Mouse (Mus musculus) urinary bladder, adult 18-20 months (tissue): ENCODE results near the gene Rbms3.
A peak's percentile ranks its signal among the peaks of the same experiment; 100 is the strongest.

Experiments
- DNase-seq, 2 experiments: peaks; one replicate each; pipeline ENCODE4 v3.0.0; 2022; ENCODE audit warnings: low spot score in 2 of 2, mixed read lengths in 2 of 2

The Rbms3 gene

DNA sequence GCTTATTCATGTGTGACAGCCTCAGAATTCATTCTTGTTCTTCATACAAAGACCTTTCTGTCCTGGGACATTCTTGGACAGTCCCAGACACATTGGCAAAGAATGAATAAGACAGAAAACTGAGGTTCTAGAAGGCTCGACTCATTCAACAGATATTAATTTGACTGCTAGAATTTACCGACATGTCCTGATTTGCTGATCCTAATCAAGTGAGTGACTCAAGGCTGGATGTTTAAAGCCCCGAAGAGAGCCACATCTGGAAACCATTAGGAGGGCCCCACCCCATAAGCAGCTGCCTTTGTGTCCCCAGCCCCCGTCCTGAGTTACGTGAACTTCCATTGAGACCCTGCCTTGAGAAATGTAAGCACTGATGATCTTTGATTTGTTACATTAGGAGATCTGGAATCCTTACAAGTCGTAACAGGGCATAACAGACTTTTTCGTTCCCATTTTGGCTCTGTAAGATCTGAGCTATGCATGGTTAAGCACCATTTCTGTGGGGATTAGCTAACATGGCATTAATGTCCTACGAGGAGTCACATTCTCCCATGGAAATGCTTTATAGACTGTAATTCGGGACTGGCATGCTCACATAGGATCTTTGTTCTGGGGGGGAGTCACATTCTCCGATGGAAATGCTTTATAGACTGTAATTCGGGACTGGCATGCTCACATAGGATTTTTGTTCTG lies 726.3 kb downstream of the Rbms3 start:
- no peak for DNase-seq

DNA sequence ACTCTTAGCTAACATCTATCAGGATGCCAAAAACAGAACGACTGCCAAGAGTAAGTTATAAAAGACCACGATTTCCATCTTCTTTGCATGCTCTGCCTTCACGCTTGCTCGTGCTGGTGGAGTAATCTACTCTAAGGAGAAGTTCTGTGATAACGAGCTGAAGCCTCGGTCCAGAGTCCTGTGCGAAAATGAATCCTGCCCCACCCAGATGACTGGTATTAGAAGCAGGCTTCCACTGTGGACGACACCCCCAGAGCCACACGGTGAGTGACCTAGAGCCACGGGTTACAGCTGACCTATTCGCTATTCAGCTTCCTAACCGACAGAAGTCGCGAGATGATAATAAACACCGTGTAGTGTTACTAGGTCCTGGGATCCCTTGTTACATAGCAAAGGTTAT lies 730.3 kb downstream of the Rbms3 start:
- DNase-seq = no peak

DNA sequence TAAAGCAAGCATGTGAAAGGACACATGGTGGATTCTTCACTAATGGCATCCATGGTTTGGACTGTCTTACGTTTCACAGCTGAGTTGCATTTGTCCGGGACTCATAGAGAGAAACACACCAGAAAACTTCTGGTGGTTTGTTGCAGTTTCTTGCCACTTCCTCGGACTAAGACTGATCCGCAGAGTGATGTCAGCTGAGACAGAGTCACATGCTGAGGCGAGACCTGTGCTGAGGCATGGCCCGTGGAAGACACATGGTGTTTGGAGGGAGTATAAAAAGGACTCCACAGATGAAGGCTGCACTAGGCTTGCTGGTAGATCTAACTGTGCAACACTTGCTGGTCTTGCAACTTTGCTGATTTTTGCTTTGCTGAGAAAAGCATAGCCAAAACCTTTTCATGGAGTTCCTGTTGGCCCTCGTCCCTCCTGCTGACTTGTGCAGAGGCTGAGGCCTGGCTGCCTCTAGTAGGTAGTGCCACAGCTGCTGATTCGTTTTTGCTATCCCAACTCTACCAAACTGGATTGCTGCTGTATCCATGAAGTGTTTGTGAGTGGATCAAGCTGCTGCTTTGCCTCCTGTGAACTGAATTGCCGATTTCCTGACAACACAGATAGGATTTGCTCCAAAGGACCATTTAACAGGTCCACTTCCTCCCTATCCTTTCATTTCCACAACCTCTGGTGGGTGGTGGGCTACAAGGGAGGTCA lies 742.6 kb downstream of the Rbms3 start:
- DNase-seq = no peak

DNA sequence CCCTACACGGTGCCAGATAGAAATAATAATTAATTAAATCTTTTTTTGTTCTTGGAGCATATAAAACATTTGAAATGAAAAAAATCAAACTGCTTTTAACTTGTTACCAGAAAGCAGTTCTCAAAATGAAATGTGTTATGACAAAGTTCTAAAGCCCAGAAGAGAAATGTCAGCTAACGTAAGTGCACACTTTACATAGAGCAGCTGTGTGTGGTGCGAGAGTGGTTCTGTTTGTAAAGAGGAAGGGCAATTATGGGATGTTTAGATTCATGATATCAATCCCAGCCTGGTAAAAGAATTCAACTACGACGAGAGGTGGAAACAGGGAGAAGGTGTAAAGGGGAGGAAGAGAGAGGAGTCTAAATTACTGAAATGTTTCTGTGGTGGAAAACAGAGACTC lies 744.1 kb downstream of the Rbms3 start:
- no peak for DNase-seq

DNA sequence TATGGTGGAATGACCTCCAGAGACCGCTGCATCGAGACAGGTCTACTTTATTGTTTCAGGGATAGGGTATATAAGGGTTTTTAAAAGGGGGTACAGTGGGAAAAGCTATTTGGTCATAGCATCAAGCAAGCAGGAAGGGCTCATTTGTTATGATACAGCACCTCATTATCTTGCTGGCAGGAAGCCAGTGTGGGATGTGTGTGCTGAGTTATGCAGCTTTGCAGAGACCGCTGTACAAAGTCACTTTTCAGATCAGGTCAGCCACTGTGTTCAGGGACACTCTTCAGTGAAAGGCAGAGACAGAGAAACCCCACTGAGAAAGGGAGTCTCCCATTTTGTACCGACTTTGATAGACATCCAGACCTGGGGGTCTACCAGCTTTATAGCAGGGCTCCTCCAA lies 749.2 kb downstream of the Rbms3 start:
- DNase-seq = no peak

DNA sequence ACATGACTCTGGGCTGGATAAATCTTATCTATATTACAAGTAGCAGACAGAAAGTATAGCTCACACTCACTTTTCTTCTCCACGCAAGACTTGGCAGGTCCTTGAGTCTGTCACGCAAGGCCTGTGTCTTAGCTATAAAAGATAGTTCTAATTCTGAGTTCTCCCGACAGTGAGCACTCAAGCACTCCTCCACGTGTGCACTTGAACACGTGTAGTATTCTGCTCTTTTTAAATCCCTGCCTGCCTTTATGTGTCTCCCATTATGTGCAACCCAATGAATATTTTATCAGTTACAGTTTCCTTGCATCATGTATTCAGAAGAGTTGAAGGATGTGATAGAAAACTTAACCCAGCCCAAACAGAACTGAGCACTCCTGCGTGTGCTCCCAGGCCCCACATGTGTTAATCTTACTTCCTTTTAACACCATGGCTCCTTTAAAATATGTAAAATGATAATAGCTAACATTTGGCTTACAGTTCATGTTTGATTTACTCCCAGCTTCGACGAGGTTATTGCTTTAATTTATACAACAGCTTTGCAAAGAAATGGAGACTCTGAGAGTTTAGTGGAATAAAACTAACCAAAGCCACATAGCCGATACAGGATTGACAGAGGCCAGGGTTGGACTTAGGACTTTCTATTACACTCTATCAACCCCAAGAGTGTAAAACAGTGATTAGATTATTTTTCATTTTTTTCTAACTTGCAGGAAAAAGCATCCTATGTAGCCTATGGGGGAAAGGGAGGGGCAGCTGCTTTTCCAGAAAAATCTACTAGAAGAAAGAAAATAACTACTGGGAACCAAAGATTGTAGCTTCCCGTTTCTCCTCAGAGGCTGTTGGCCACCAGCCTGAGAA lies 749.9 kb downstream of the Rbms3 start:
- no peak for DNase-seq

DNA sequence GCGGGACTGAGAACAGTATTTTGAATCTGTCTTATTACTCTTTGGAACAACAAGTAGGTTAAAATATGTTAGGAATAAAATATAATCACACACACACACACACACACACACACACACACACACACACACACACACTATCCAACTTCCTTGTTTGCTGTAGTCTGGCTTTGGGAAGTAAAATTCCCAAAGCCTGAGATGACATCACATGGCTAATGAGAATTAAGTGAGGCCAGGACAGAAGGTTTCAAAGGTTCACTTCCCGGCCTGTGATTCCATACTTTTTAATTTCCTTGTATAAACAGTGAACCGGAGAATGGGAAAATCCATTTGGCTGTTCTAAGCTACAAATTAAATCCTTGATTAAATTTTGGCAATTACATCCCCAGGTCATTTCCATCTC lies 752.9 kb downstream of the Rbms3 start:
- DNase-seq = no peak

DNA sequence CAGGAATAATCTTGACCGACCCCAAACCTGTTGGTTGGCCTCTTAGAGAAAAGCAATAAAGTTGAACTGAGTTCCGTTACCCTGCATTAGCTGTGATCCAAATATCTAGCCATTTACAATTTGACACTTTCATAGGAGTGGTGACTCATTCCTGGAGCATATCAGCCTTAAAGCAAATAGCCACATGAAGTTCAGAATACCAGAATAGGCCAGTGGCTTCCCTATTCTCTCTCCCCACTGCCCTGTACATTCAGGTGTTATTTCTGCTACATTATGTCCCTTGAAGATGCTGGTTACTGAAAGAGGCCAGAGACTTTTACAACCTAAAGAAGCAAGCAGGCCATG lies 755.8 kb downstream of the Rbms3 start:
- no peak for DNase-seq

DNA sequence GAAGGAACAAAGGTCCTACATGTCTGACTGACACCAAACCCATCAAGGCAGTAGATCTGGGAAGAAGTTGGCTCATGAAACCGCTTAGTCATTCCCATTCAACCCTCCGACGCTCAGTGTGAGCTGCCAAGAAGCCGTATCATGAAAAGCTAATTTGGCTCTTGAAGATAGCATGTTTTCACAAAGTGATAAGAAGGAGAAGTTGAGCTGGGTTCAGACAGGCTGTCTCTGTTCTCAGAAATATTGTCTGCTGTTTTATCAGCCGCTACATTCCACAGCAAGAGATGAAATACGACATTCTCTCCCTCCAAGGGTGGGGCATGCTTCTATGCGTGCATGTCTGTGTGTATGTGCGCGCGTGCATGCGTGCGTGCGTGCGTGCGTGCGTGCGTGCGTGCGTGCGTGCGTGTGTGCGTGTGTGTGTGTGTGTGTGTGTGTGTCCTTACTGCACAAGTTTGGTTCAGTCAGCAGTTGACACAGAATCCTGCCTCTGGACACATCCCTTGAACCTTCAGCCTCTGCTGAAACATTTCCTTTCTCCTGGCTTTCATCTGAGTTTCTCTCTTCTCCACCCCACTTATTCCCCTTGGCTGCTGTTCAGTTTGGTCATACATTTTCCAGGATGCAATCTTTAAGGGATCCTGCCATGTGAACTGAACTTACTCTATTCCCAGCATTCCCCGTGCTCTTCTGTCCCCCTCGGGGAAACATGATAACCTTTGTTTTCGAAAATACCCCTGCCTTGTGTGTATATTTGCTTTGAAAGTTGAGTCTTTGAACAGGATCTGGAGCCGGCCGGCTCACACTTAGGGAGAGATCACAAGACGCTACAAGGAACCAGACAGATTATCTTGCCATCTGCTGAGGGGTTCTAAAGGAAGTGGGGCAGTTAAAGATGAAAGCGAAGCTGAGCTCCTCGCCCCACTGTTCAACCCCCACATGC lies 756.4 kb downstream of the Rbms3 start:
- peak; percentile 29 to 56 for DNase-seq

DNA sequence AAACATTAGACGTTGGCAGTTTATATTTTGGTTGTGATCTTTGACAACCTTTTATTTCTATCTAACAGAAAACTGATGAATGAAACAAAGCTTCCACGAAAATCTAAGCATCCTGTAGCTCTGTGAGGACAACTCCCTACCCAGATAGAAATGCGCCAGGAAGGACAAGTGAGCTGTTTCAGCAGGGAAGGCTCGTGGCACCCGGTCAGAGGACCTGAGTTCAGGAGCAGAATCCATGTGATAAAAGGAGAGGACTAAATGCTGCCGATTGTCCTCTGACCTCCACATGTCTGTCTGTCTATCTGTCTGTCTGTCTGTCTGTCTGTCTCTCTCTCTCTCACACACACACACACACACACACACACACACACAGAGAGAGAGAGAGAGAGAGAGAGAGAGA lies 757.4 kb downstream of the Rbms3 start:
- DNase-seq = no peak

DNA sequence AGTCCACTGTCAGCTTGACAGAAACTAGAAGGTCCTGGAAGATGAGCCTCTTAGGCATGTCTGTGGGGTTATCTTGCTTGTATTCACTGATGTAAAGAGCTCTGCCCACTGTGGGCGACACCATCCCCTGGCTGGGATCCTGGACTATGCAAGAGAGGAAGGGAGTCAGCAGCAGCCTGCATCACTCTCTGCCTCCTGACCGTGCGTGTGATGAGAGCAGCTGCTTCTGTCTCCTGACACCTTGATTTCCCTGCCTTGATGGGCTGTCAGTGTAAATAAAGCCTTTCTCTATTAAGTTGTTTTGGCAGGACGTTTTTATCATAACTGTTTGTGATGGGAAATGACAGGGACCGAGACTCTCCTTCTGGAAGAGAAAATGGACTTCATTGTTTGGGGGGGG lies 758.1 kb downstream of the Rbms3 start:
- DNase-seq = no peak

DNA sequence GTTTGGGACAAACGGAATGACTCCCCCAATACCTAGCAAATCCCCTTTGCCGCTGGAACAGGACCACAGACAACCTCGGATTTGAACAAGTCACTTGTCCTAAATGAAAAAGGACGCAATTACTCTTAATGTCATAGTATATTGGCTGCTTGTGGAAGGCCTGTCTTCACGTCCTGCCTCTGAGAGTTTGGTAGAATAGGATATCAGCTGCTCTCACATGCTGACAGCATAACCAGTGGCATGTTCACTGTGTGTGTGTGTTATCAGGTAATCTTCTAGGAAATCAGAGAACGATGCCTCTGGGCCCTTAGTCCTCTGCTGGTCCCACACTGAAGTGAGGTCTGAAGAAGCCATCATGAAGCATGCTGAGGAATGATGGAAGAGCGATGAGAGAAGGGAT lies 763.7 kb downstream of the Rbms3 start:
- no peak for DNase-seq

DNA sequence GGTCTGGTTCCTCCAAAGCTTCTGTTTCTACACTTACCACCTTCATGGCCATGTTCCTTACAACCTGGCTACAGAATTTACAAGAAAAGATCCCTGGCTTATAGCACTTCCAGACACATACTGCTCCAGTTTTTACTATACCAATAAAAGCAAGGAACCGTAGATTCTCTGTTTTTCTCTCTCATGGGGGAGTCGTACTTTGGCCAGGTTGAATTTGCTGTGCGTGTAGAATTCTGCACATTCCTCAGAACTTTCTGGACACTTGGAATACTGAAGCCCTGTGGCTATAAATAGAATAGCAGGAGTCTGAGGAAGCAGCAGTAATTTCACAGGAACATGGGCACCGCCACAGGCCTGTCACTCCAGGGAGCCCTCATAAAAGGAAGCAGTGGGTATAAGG lies 766.1 kb downstream of the Rbms3 start:
- no peak for DNase-seq

DNA sequence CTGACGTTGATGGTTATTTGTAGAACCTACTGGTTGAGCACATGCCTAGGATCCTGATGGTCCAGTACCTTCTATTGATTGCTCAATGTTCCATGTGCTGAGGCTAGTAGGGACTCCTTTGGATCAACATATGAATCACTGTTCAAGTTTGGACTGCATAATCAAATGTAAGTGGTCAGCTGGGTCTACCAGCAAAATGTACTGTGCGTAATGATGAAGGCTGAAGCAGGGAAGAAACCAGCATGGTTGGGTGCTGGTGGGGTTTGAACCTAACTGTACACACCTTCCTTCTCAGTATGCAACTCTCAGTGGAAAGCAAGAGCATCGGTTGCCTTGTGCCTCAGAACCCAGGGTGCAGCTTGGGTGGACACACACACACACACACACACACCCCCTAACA lies 767.4 kb downstream of the Rbms3 start:
- DNase-seq = no peak

DNA sequence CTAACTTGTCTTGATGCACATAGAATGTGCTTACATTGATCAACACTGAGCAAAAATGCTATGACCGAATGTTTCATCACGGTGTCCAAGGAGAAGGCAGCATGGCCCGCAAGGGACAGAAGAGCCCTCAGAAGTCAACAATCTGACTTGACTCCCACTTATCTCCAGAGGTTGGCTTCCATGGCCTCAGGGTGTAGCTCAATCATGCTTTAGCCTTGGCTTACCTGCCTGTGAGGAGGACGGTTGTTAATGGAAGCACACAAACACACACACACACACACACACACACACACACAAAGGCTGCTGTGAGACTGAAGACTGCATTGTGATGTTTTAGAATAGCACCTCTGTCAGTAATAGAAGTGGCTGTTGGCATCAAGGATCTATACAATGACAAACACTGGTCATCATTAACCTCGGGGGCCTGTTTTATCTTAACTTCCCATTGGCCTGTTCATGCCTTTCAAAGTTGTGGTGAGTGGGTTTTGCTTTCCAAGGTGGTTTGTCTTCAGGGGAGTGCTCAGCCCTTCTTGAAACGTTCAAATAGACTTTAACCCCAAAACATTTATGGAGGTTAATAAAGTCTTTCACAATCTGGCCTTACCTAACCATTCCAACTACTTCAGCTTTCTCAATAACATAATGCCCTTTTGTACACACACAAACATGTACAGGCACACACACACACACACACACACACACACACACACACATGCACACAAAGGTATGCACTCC lies 771.7 kb downstream of the Rbms3 start:
- DNase-seq = no peak

DNA sequence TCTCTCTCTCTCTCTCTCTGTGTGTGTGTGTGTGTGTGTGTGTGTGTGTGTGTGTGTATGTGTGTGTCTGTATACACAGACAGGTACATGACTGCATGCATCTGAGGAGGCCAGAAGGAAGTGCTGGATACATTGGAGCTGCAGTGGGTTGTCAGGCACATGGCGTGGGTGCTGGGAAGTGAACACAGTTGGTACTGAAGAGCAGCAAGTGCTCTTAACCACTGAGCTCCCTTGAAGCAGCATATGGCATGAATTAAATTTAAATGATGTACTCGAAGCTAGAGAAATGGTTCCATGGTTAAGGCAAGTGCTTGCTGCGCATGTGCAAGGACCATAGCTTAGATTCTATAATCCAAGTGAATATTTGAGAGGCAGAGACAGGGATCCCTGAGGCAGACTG lies 772.6 kb downstream of the Rbms3 start:
- DNase-seq = no peak

DNA sequence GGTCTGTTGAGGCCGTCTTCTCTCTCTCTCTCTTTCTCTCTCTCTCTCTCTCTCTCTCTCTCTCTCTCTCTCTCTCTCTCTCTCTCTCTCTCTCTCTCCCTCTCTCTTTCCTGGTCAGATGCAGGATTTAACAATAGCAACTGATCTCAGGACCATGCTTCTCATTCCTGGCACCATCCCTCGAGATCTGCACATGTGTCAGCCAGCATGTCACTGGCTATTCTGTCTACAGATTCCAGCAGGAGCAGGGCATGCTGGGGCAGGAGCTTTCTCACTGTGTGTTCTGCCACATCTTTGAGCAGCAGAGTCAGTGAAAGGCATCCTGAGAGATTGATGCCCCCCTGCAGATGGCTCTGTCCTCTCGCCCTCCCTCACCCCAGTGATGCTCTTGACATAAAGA lies 774.0 kb downstream of the Rbms3 start:
- no peak for DNase-seq

DNA sequence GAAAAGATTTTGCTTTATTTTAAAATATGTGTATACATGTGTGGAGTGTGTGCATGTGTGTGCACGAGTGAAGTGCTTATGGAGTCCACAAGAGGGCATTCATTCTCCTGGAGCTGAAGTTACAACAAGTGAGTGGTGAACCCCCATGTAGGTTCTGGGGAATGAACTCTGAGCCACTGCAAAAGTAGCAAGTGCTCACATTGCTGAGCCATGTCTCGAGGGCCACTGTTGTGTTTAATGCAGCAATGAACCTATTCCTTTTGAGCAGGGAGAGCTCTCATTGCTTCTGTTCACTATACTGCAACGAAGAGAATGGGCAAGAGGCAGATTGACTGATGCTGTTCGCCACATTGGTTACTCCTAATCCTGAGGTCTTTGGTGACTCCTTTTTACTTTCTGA lies 780.8 kb downstream of the Rbms3 start:
- DNase-seq = no peak

DNA sequence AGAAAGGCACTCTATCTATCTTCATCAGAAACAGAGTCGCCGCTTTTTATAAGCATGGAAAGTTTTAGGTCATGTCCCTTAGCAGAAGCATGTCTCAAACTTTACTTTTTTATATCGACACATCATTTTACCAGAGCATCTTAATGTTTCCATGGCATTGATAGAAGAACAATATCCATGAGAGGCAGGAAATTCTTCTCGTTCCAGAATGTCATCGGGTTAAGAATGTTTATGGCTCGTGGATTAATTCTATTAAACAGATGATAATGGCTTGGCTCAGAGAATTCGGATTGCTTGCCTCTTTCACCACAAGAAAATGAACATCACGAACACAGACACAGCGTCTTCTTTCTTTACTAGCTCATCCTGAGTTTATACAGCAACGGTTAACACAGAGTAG lies 781.5 kb downstream of the Rbms3 start:
- DNase-seq = no peak

DNA sequence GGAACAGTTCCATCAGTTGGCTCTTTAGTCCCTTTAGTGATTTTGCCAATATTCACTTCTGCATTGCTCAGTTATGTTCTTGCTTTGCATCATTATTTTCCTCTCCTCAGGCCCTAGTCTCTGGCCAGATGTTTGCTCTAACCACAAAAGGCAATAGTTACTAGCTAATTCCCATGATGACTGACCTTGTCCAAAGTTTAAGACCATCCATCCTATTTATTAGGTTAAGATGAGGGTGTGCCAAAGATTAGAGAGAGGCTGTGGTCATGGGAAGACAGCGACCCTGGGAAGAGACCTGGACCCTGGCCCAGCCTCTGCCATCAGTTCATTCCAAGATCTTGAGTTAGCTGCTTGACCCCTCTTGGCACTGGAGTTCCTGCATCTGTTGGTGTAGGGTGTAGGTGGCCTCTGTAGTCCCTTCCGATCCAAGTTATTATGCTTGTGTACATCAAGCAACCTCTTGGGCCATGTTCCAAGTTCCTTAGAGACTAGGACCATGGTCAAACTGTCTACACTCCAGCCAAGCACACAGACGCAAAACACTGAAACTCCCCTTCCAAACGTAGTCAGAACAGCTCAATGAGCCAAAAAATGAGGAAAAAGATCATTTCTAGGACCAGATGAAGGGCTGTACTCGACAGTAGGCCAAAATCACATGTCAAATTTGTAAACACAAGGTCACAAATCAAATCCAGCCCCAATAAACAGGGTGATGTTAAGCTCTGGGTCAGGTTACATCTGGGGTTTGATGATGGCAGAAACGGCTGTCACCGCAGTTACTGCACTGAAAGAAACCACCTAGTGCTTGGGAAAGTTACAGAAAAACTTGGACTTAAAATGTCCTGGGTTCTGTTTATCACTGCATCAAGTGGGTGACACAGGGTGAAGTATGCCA lies 782.2 kb downstream of the Rbms3 start:
- peak in 1 of 2 experiments; percentile 81 for DNase-seq
